Mouse (Mus musculus) liver, embryonic 14.5 days (tissue): ENCODE measurements around the gene Ak2.

Experiments used
- CTCF ChIP-seq: IDR thresholded peaks from 2 replicates; pipeline ENCODE4 v1.5.1; 2016; ENCODE audit warnings: antibody characterized with exemption, low read depth, control low read depth
- EP300 ChIP-seq: IDR thresholded peaks from 2 replicates; pipeline ENCODE4 v1.6.1; 2016; ENCODE audit warnings: antibody characterized with exemption, low read depth

DNA sequence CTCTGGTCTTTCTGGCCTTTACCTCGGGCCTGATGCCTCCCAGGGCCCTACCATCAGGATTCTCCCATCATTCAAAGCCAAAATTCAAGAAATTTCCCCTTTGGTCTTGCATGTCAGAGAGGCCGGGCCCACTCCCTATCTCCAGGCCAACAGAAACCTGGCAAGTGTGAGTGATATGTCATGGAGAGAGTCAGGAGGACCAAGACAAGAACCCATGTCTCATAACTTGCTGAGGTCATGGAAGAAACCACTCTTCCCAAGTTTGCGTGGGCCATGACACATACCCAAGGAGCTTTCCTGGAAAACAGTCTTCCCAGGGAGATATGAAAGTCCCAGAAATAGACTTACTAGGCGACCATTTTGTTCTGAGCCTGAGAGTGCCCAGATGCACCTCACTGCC, 30.1 kb downstream of the Ak2 start:
- TF ChIP-seq CTCF (no peak), EP300 (no peak)
